Mouse (Mus musculus) adrenal gland, postnatal 4 days (tissue): ENCODE data around the gene Dlg2. TPM values are rescaled to one million over a fixed set of nuclear protein-coding genes. Genes with fewer than 3 reads are reported as not detected.
A peak's percentile ranks its signal among the peaks of the same experiment; 100 is the strongest.

Experiments
- DNase-seq, 2 experiments: peaks; one replicate each; pipeline ENCODE4 v3.0.0; 2021 to 2022; ENCODE audit warnings: low spot score in 2 of 2, mixed read lengths in 2 of 2
- total RNA-seq, 2 experiments: library from RNA; stranded (reverse); gene quantifications; 2 replicates each; pipeline ENCODE4 v1.2.3; 2021

Gene Dlg2
- total RNA-seq, 2 experiments from 2014 or later = 82.3 to 86.9 TPM

- no peak for DNase-seq
These were observed 1091.0 kb downstream of the Dlg2 start for GRCm38 (mm10) chr7:91567423-91567822.

GRCm38 (mm10) chr7:91570969-91571368, 1094.5 kb downstream of the Dlg2 start:
- DNase-seq = no peak

DNA sequence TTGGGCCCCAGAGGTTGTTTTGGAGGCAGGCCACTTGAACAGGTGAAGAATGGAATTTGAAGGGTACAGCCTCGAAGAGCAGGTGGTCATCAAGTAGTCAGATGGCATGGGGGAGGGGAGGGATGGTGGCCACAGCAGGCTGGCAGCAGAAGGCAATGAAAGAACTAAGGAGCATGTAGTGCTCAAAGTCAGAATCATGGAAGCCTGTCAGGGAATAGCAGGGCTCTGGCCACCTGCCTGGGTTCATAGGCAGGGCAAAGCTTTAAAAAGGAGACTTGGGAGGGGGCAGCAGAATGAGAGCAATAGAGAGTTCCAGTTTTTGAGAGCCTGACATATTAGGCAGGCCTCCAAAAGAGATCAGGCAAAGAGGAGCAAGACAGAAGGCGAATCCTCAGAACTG, 1096.2 kb downstream of the Dlg2 start:
- no peak for DNase-seq

GRCm38 (mm10) chr7:91573321-91573720, 1096.8 kb downstream of the Dlg2 start:
- no peak for DNase-seq

DNA sequence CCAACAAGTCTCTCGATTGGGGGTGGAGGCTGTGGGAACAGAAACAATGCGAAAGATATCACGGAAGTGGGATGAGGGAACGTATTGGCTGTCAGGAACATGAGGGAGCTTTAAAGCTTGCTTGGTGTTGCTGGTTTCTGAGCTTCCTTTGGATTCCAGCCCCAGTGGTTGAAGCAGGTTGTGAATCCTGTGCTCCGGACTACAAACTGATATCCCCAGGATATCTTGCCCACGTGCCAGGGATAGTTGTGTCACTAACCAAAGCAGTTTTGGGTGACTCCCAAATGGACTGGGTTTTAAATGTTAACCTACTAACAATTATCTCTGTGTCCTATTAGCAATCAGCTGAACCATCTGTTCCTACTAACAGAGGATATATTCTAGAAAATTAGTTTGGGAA, 1099.7 kb downstream of the Dlg2 start:
- DNase-seq = no peak

- no peak for DNase-seq
These were observed 1105.7 kb downstream of the Dlg2 start for GRCm38 (mm10) chr7:91582203-91582602.

- no peak for DNase-seq
These were observed 1107.1 kb downstream of the Dlg2 start for GRCm38 (mm10) chr7:91583566-91583965.

DNA sequence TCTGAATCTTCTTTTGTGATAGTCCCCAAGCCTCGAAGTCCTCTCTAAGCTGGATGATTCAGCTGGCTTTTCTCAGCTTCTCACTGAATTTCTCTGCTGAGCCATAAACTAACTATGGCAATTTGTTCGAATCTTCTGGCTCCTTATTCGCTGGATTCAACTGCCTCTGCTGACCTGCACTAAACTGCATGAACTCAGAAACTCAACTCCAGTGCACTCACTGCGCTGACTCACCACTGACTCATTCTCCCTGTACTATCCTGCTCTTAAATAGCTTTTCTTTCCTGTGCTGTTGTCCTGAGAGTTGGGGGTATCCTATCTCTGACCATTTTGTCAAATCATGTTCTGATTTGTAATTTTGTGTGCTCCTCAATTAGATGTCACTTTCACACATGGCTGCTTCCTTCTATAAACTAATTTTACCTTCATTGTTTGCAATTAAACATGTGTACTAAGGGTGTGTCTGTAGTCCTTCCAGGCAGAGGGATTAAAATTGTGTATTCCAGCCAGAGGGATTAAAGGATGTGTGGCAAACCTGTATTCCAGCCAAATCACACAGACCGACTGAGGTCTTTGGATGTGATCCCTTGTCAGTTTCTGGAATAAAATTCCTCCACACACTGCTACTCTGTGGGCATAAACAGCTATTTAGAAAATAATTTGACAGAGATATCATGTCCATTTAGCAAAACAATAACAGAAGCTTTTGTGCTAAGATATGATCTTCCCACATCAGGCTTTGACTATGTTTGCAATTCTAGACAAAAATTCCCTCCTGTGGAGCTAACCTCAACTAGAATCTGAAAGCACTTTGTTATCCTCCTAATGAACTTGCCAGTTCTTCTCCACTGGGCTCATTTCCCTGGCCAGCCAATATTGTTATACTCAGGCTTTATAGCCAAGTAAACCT, 1115.0 kb downstream of the Dlg2 start:
- no peak for DNase-seq

GRCm38 (mm10) chr7:91598549-91598948, 1122.1 kb downstream of the Dlg2 start:
- DNase-seq = no peak

- no peak for DNase-seq
These were observed 1124.8 kb downstream of the Dlg2 start for GRCm38 (mm10) chr7:91601307-91601706.

DNA sequence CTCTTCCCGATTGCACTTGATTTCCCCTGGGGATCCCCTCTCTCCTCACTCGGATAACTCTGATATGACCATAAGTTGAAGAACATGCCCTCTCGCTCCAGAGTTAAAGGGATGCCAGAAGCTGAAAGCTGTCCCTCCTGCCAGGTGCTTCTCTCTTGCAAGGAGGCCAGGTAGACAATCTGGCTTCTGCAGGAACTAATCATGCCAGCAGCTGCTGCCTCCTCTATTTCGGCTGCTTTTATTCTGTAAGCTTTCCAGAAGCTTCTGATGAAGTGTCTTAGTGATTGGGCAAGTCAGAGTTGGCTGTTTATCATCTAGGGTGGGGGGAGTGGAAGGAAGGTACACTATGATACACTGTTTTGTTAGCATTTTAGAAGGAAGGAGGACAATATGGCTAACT, 1127.1 kb downstream of the Dlg2 start:
- no peak for DNase-seq

- DNase-seq = no peak
These were observed 1176.6 kb downstream of the Dlg2 start for GRCm38 (mm10) chr7:91653033-91653432.

GRCm38 (mm10) chr7:91659498-91659897, 1183.0 kb downstream of the Dlg2 start:
- DNase-seq = no peak

DNA sequence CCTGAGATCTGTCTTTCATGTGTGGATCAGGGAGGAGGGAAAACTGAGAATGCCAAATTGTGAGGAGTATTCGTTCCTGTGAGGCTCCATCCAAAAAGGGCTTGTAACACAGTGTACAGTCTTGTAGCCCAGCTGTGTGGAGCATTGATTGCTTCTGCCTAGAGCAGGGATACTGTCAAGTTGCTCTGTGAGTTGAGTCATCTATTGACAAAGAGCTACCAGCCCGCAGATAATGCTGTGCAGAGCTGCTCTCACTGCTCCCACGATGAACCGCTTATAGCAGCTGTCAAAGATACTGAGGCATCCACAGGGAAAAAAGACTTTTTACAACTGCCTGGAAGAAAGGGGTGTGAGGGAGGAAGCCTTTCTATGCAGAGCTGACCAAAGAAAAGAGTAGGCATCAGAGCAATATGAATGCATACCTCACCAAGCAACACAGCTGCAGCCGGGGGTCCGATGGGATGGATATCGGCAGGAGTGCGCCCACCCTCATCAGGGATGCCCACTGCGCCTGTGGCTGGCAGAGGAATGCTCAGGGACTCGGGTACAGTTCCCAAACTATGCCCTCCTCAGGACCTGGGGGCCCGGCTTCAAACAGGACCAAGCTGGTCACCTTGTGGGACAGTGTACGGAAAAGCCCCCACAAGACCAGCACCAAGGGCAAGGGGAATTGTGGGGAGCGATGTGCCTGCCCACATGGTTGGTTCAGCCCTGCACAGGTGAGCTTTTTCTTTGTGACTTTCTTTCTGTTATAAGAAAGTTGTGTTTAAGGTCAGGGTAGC, 1196.0 kb downstream of the Dlg2 start:
- DNase-seq = peak; percentile 2 to 12

GRCm38 (mm10) chr7:91674401-91674800, 1197.9 kb downstream of the Dlg2 start:
- DNase-seq = no peak

- DNase-seq = no peak
These were observed 1201.5 kb downstream of the Dlg2 start for GRCm38 (mm10) chr7:91677934-91678333.

DNA sequence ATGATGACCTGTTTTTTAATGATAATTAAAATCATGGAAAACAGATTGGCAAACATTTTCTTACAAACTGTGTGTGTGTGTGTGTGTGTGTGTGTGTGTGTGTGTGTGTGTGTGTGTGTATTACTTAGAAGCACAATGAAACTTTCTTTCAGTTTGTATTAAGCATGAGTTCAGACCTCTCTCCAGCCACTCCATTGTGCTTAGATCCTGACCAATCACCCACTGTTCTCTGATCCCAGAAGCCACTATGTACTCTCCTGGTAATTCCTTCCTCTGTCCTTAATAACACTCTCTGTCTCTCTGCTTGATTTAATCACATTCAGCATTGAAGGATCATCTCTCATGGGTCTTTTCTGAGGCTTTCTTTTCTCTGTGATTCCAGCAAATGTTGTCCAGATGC, 1211.5 kb downstream of the Dlg2 start:
- no peak for DNase-seq

GRCm38 (mm10) chr7:91689829-91690228, 1213.4 kb downstream of the Dlg2 start:
- DNase-seq = no peak

GRCm38 (mm10) chr7:91709853-91710252, 1233.4 kb downstream of the Dlg2 start:
- DNase-seq = no peak

- DNase-seq = no peak
These were observed 1234.7 kb downstream of the Dlg2 start for GRCm38 (mm10) chr7:91711184-91711583.

GRCm38 (mm10) chr7:91715776-91716175, 1239.3 kb downstream of the Dlg2 start:
- DNase-seq = no peak

DNA sequence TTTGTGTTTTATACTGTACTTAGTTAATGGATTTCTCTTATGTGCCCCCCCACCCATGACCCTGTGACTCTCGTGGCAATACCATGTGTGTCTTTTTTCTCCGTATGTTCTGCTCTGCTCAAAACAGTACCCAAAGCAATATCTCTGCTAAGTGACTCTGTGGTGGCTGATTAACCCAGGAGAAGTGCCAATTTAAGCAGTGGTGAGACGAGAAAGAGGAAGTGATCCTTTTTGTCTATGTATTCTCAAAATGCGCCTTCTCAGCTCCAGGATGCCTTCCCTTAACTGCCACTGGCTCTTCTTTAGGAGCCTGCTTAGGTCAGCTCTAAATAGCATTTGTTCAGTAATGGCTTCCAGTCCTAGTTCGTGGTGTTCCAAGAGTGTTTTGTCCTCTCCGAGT, 1240.2 kb downstream of the Dlg2 start:
- DNase-seq = no peak
